Mouse (Mus musculus) neural tube, embryonic 11.5 days (tissue): Measurements from ENCODE around the gene Saxo2. TPM values are rescaled to one million over a fixed set of nuclear protein-coding genes. Genes with fewer than 3 reads are reported as not detected.

ENCODE experiments used
- polyA plus RNA-seq: library from polyadenylated mRNA; unstranded; fragments of >200 nt; fragmentation: Nextera tagmentation; extraction: Ambion mirVana; gene quantifications from 2 replicates; pipeline ENCODE4 v1.2.1, GENCODE M21; 2014

Gene Saxo2
- polyA plus RNA-seq, 1 experiment from 2014 or later, result 10.2 TPM

Other genes starting within 250 kb of the Saxo2 start
- gene Efl1, start 86 bp upstream of the Saxo2 start, polyA plus RNA-seq, result 19.4 and 20.9 TPM in 2 replicates
- 37.5 TPM in 2 replicates for gene Mex3b, start 218.8 kb upstream of the Saxo2 start, polyA plus RNA-seq